Mouse (Mus musculus) heart, postnatal 4 days (tissue): Measurements from ENCODE around the gene Hecw2. TPM values are rescaled to one million over a fixed set of nuclear protein-coding genes. Genes with fewer than 3 reads are reported as not detected.

Experiments
- DNase-seq: peaks from one replicate; pipeline ENCODE4 v3.0.0; 2021
- microRNA-seq, 2 experiments: library from miRNA; unstranded; fragments of <30 nt; microRNA quantifications; one replicate each; pipeline ENCODE4 v1.2.0; 2021 to 2022
- total RNA-seq, 2 experiments: library from RNA; stranded (reverse); gene quantifications; 2 replicates each; pipeline ENCODE4 v1.2.3; 2021

Hecw2 gene
- total RNA-seq, 2 experiments from 2014 or later: 14.5 to 14.6 TPM

- DNase-seq: no peak
These were observed 413.7 kb downstream of the Hecw2 start for GRCm38 (mm10) chr1:53781311-53781710.

DNA sequence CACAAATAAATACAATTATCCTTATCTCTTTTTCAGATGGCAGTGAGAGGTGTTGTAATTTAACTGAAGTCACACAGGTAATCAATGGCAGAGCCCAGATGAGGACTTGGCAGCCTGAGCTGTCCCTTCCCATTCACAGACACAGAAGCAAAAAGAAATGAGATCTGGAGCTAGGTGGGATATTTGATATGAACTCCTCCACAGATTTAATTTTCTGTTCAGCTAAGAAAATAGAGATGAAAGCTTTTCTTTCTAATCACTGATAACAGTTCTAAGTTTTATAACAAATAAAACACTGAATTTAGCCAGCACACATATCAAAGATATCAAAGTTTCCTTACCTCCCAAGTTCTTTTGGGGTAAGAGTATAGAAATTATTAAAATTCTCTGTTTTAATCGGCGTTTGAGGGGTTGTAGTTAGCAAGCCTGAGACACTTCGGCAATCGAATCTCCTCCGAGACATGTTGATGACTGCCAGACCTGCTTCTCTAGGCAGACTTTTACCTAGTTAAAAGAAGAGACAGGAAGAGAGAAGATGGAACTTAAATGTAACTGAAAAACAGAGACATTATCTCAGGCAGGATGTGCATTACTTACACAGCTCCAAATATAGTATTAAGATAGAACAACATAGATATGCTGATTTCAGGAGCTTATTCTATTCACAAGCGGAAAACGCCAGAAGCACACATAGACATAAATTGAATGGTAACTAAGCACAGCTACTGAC lies 418.6 kb downstream of the Hecw2 start:
- DNase-seq: no peak

DNA sequence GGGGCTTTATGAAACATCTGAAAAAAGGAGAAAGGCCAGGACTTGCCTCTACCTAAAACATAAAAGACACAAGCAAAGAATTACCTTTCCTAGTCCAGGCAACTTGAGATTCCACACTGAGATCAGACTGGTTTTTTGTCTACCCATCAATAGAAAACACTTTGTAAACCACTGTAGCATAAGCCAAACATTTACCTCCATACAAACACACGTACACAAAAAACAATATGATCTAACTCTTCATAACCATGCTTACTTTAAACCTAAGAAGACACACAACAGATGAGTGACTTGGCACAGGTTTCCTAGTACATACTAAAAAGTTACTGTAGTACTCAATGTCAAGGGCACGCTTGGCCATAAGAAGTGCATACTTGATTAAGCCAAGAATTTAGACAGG lies 419.4 kb downstream of the Hecw2 start:
- DNase-seq: no peak

- DNase-seq: no peak
These were observed 419.9 kb downstream of the Hecw2 start for GRCm38 (mm10) chr1:53775036-53775435.

DNA sequence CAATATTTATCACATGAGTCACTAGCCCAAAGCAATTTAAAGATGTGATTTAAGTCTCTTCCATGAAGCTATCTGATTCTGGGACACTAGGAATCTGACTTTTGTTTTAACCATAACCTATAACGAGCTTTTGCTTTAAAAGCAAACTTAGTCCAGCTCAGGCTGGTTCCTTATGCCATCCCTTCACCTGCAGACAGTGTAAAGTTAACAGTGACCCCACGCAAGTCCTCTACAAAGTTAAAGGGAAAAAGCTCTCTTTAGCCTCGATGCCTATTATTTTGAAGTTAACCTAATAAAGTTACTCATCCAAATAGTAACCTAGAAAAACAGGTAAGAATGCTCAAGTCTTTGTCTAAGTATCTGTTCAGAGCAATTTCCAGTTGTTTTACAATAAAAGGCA lies 420.4 kb downstream of the Hecw2 start:
- DNase-seq: no peak

DNA sequence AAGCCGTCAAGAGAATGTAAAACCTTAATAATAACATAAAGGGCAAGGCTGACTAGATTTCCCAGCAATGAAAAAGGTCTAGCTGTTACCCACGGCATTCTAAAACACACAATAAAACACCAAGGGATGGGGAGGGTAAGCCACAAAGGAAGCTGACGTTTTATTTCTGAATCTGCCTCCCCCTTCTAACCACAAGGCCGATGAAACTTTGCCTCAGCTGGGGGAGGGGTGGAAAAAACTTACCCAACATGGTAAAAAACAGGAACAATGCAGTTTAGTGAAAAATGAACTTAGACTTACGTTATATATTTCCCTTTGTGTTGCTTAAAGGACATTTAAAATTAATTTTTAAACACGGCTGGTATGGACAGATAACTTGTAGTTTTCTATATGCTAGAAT lies 421.0 kb downstream of the Hecw2 start:
- DNase-seq: peak; percentile 9

DNA sequence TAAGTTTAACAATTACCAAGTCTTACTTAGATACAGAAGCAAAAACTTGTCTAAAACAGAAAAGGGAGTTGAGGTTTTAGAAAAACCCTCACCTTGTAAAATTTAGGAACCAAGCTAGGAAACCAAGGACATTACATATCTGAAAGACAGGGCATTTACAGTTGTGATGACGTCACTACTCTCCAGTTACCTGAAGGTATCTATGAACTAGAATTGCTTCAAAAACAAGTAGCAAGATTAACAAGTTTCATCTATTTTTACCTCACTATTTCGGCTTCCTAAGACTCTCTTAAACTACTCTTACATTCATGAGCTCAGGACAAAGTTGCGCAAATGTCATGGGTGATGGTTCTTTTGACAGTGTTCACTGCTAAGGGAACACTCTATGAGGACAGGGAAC lies 422.0 kb downstream of the Hecw2 start:
- DNase-seq: no peak

DNA sequence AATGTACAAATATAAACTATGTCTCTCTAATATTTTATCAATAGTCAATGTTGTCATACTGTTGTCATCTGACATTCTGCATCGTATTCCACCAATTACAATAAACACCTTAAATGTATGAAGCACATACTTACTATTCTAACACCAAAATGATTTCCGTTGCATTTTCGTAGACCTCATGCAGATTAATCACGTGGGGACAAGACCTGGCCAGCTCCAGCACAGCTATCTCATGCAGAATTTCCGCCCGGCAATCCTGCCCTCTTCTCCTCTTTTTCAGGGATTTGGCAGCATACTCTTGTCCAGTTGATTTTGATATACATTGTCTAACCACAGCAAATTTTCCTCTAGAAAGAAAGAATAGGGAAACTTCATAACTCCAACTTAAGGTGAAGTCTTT lies 423.5 kb downstream of the Hecw2 start:
- no peak for DNase-seq

- peak; percentile 9 for DNase-seq
These were observed 428.9 kb downstream of the Hecw2 start for GRCm38 (mm10) chr1:53766112-53766511.

GRCm38 (mm10) chr1:53757316-53757715 lies 437.7 kb downstream of the Hecw2 start:
- no peak for DNase-seq

Small RNAs within 50 kb of the gene (microRNA-seq; reads per million reads assigned to microRNA genes)
- 0 to 0.20 reads per million in 2 experiments for gene Mir7681

Other genes starting within 250 kb of the Hecw2 start
- gene Ccdc150, start 55.5 kb upstream of the Hecw2 start, total RNA-seq: under 1 TPM; 0.21 to 0.50 TPM
- 10 to 100 TPM; 14.8 to 18.1 TPM for gene Gtf3c3, start 243.8 kb upstream of the Hecw2 start, total RNA-seq